Mouse (Mus musculus) forebrain, embryonic 11.5 days (tissue): ENCODE data around the gene Gm7792. TPM values are rescaled to one million over a fixed set of nuclear protein-coding genes. Genes with fewer than 3 reads are reported as not detected.
"Not testable (repeated sequence)": the region's sequence is repeated elsewhere in the genome, so short reads cannot be mapped to it uniquely, and the experiment has no call there.

Experiments
- ATAC-seq: fragments of 200-750 bp; cut with Nextera tagmentation; replicated peaks from 2 replicates; pipeline ENCODE4 v1.8.0; 2017; ENCODE audit warnings: moderate TSS enrichment; ENCODE audit not compliant: low FRiP score
- DNase-seq: peaks from one replicate; pipeline ENCODE4 v3.0.0-alpha.2; 2017; ENCODE audit warnings: low spot score
- H3K27ac ChIP-seq: fragments of 300-500 bp; sonication (generic); 2 replicates; pipeline ENCODE4 v1.5.1; 2014; ENCODE audit warnings: low read depth, low read length
- H3K27me3 ChIP-seq: fragments of 300-500 bp; sonication (generic); 2 replicates; pipeline ENCODE4 v1.6.1; 2014; ENCODE audit warnings: mild to moderate bottlenecking, low read length, mixed read lengths; ENCODE audit not compliant: control insufficient read depth, insufficient read depth
- H3K36me3 ChIP-seq: fragments of 300-500 bp; sonication (generic); 2 replicates; pipeline ENCODE4 v1.6.1; 2014; ENCODE audit warnings: mild to moderate bottlenecking, low read length, moderate library complexity, mixed read lengths; ENCODE audit not compliant: control insufficient read depth, insufficient read depth
- H3K4me1 ChIP-seq: fragments of 300-500 bp; sonication (generic); replicated peaks from 2 replicates; pipeline ENCODE4 v1.6.1; 2014; ENCODE audit warnings: low read length, mixed read lengths; ENCODE audit not compliant: control insufficient read depth, insufficient read depth
- H3K4me2 ChIP-seq: fragments of 300-500 bp; sonication (generic); 2 replicates; pipeline ENCODE4 v1.6.1; 2014; ENCODE audit warnings: low read depth, mild to moderate bottlenecking, low read length, moderate library complexity, mixed read lengths; ENCODE audit not compliant: severe bottlenecking
- H3K4me3 ChIP-seq: fragments of 300-500 bp; sonication (generic); 2 replicates; pipeline ENCODE4 v1.5.1; 2014; ENCODE audit warnings: low read depth, low read length
- H3K9ac ChIP-seq: fragments of 300-500 bp; sonication (generic); 2 replicates; pipeline ENCODE4 v1.6.1; 2014; ENCODE audit warnings: low read length
- H3K9me3 ChIP-seq: fragments of 300-500 bp; sonication (generic); 2 replicates; pipeline ENCODE4 v1.6.1; 2016; ENCODE audit warnings: low read length, mixed read lengths; ENCODE audit not compliant: control insufficient read depth
- WGBS: fragments of 180-500 bp; shearing (Covaris S2); extraction: QIAGEN DNeasy Blood & Tissue Kit; methylation state at CpG from one replicate; pipeline ENCODE4 v1.1.7; 2014; 5-methylcytosine and 5-hydroxymethylcytosine counted together
- polyA plus RNA-seq: library from polyadenylated mRNA; unstranded; fragments of >200 nt; fragmentation: Nextera tagmentation; extraction: Ambion mirVana; gene quantifications from 2 replicates; pipeline ENCODE4 v1.2.1, GENCODE M21; 2014

Gm7792 gene
- not detected in 2 replicates for polyA plus RNA-seq

GRCm38 (mm10) chr5:93843476-93843875 lies at the start of gene Gm7792:
Gene Gm7792 (plus strand): TSS chr5:93843776.
- DNase-seq, H3K36me3 ChIP-seq, H3K27ac ChIP-seq, H3K9me3 ChIP-seq, H3K4me3 ChIP-seq, H3K4me2 ChIP-seq, ATAC-seq, H3K9ac ChIP-seq, H3K27me3 ChIP-seq, H3K4me1 ChIP-seq: not testable (repeated sequence)
- 78% methylated on average over 1 of the region's 2 CpGs for WGBS

Other genes starting within 250 kb of the Gm7792 start
- not detected in 2 replicates for gene C87414, start 172.2 kb upstream of the Gm7792 start, polyA plus RNA-seq
- gene Gm16429, start 85.3 kb downstream of the Gm7792 start, polyA plus RNA-seq, result not detected in 2 replicates
- gene BC061212, start 226.8 kb downstream of the Gm7792 start, polyA plus RNA-seq, result not detected in 2 replicates
- not detected in 2 replicates for gene Gm6351, start 232.6 kb downstream of the Gm7792 start, polyA plus RNA-seq